Mouse (Mus musculus) lung, postnatal 0 days (tissue): ENCODE data around the gene Klc3.

ENCODE experiments used
- CTCF ChIP-seq: IDR thresholded peaks from 2 replicates; pipeline ENCODE4 v1.5.1; 2016; ENCODE audit warnings: antibody characterized with exemption, mild to moderate bottlenecking
- EP300 ChIP-seq: IDR thresholded peaks from 2 replicates; pipeline ENCODE4 v1.6.1; 2016; ENCODE audit warnings: antibody characterized with exemption, mild to moderate bottlenecking, control low read depth

DNA sequence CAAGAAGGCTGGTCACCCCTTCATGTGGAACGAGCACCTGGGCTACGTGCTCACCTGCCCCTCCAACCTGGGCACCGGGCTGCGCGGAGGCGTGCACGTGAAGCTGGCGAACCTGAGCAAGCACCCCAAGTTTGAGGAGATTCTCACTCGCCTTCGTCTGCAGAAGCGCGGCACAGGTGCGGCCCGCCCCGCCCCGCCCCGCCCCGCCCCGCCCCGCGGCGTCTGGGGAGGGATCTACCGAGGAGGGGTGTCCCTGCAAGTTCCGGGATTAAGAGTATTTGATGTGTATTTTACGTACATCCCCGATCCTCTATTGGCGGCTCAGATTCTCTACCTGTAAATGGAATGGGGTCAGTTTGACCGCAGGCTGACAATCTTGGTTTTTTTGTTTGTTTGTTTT lies 16.2 kb upstream of the Klc3 start:
- TF ChIP-seq EP300: no peak
- TF ChIP-seq CTCF: no peak
